Mouse (Mus musculus) left cerebral cortex, adult 2 months (tissue): ENCODE data around the gene Tpr. TPM values are rescaled to one million over a fixed set of nuclear protein-coding genes. Genes with fewer than 3 reads are reported as not detected.

Experiments used
- DNase-seq, 2 experiments: peaks; one replicate each; pipeline ENCODE4 v3.0.0; 2021 to 2022; ENCODE audit warnings: low spot score in 2 of 2, mixed read lengths in 1 of 2; ENCODE audit errors: extremely low spot score in 1 of 2
- H3K27ac ChIP-seq: fragments of 200-600 bp; 2 replicates; pipeline ENCODE4 v1.8.1; 2022
- H3K4me3 ChIP-seq: fragments of 200-600 bp; 2 replicates; pipeline ENCODE4 v1.8.1; 2022
- CTCF ChIP-seq: fragments of 200-600 bp; IDR thresholded peaks from 2 replicates; pipeline ENCODE4 v1.8.1; 2022; ENCODE audit warnings: antibody characterized with exemption, mild to moderate bottlenecking, moderate library complexity
- intact Hi-C: fragments of 180-260 bp; cut with DNase I; formaldehyde crosslinking; loops from one replicate; pipeline ENCODE4 v1.15.1; 2025
- long read RNA-seq, 2 experiments: library from polyadenylated mRNA; stranded (forward); transcript quantifications; one replicate each; pipeline ENCODE4 v2.0.0; 2021; ENCODE audit warnings: borderline mapping rate in 2 of 2
- total RNA-seq, 2 experiments: library from RNA; stranded (reverse); gene quantifications; 2 replicates each; pipeline ENCODE4 v1.2.3; 2021

Gene Tpr
- 100 to 1,000 TPM; 106 to 115 TPM for total RNA-seq
- long read RNA-seq, experiment 1, full-length matches to known transcripts = 24 of 47 reads
- long read RNA-seq, experiment 1, partial matches to known transcripts = 16 of 47 reads
- long read RNA-seq, experiment 1, other reads (novel, unspliced or antisense) = 7 of 47 reads
- long read RNA-seq, experiment 2, full-length matches to known transcripts = 24 of 40 reads
- long read RNA-seq, experiment 2, partial matches to known transcripts = 9 of 40 reads
- long read RNA-seq, experiment 2, other reads (novel, unspliced or antisense) = 7 of 40 reads

DNA sequence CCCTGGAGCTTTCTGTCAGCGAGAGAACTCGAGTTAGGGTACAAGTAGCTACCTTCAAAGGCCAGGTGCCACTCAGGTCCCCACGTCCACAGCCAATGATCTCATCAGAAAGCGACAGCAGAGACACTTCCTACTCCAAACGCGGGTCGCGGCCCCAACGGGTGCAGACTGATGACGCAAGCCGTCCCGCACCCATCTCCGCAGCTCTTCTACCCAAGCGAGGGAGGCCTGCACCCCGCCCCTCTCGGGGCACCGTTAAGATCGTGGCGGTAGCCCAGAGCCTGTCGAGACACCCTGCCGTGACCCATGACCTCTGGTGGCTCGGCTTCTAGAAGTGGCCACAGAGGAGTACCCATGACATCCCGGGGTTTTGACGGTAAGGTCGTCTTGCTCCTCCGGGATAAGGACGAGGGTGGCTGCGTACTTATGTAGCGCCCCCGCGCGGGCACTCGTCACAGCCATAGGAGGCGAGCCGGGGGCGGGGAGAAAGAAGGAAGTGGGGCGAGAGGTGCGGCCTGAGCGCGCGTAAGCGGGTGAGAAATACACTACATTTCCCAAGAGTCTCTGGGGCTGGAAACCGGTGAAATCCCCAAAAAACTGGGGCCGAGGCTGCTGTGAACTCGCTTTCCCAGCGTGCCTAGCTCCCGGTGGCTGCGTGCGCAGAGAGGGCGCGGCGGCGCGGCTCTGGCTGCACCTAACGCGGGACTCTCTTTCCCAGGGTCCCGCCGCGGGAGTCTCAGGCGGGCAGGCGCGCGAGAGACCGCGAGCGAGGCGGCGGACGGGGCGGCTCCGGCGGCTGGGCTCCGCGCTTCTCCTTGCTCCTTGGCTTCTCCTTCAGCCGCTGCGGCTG is at the start of gene Tpr, which contains the start of gene Odr4:
Gene Tpr (plus strand): TSS at position 201 of the 850 bp plus-strand sequence.
Gene Odr4 (minus strand): TSS at position 443 of the 850 bp plus-strand sequence.
- DNase-seq = peak; percentile 98 to 99
- peak within 1 kb of the TSS; percentile 100 for H3K27ac ChIP-seq
- intact Hi-C loops = loop anchor here (5.0 to 10.0 kb wide), 2 partner anchors 1034 to 1362 kb away; partner anchors contain the start of genes Edem3, Swt1 and Trmt1l
- peak within 1 kb of the TSS; percentile 87 for H3K4me3 ChIP-seq
- peak; percentile 67 for TF ChIP-seq CTCF

GRCm38 (mm10) chr1:150360864-150361263 is 31.8 kb upstream of the Tpr start:
- intact Hi-C loops = no loop called here
- TF ChIP-seq CTCF = no peak
- Histone ChIP-seq H3K4me3 (no peak overlapping the region), H3K27ac (no peak overlapping the region)
- no peak for DNase-seq

- peak; percentile 55 for TF ChIP-seq CTCF
- Histone ChIP-seq H3K27ac (no peak overlapping the region), H3K4me3 (no peak overlapping the region)
- intact Hi-C loops = no loop called here
- DNase-seq = no peak
Observed at GRCm38 (mm10) chr1:150372895-150373294, 19.7 kb upstream of the Tpr start.

DNA sequence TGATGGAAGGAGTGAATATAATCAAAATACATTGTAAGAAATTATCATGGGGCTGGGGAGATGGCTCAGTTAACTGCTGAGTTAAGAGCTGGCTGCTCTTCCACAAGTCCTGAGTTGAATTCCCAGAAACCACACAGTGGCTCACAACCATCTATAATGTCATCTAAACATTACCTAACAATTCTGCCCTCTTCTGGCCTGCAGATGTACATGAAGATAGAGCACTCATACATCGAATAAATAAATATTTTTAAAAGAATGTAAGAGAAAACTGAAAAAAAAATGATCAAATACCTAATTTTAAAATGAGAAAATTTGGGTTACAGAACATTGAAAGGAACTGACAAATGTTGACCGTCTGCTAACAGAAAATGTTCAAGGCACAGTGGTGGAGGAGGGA is 18.4 kb upstream of the Tpr start:
- DNase-seq = no peak
- Histone ChIP-seq H3K4me3 (no peak overlapping the region), H3K27ac (no peak overlapping the region)
- intact Hi-C loops = no loop called here
- TF ChIP-seq CTCF = no peak; the same call in 1 of the 2 replicates

DNA sequence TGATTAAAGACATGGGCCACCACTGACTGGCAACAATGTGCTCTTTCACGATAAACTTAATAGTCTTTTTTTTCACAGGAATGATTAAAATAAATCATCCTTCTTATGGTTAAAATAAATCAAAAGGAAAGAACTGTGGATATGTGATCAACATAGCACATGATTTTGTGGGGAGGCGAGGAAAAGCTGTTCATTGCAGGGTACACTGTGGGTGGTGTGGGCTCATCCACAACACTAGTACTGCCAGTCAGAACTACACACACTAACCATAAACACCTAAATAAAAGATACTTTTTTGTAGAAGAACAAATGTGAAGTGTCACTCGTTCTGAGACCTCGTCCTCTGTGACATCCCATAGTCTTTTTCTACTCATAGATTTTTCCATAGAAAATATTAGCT is 8.5 kb upstream of the Tpr start:
- TF ChIP-seq CTCF = no peak
- DNase-seq = no peak
- Histone ChIP-seq H3K4me3 (no peak overlapping the region), H3K27ac (no peak overlapping the region)
- intact Hi-C loops = no loop called here

GRCm38 (mm10) chr1:150387572-150387971 is 5.1 kb upstream of the Tpr start:
- no peak for DNase-seq
- no peak for TF ChIP-seq CTCF
- Histone ChIP-seq H3K4me3 (no peak overlapping the region), H3K27ac (no peak overlapping the region)
- intact Hi-C loops = no loop called here

- intact Hi-C loops = loop anchor here (5.0 to 10.0 kb wide), 2 partner anchors 1038 to 1365 kb away; partner anchors contain the start of genes Edem3, Swt1 and Trmt1l
- DNase-seq = no peak
- TF ChIP-seq CTCF = no peak
- H3K4me3 ChIP-seq = no peak overlapping the region
- H3K27ac ChIP-seq = no peak overlapping the region
Observed at GRCm38 (mm10) chr1:150389390-150390129, 3.1 kb upstream of the Tpr start.

- Histone ChIP-seq H3K27ac (peak overlapping the region; percentile 100), H3K4me3 (peak overlapping the region; percentile 87)
- intact Hi-C loops = loop anchor here (5.0 to 10.0 kb wide), 2 partner anchors 1035 to 1363 kb away; partner anchors contain the start of genes Edem3, Swt1 and Trmt1l
- TF ChIP-seq CTCF = no peak
- no peak for DNase-seq
Observed at GRCm38 (mm10) chr1:150391931-150392637, 554 bp upstream of the Tpr start.

GRCm38 (mm10) chr1:150393488-150393852 is 832 bp downstream of the Tpr start:
- intact Hi-C loops = loop anchor here (5.0 to 10.0 kb wide), 2 partner anchors 1034 to 1361 kb away; partner anchors contain the start of genes Edem3, Swt1 and Trmt1l
- no peak for DNase-seq
- H3K4me3 ChIP-seq = peak overlapping the region; percentile 87
- peak overlapping the region; percentile 81 for H3K27ac ChIP-seq
- no peak for TF ChIP-seq CTCF

DNA sequence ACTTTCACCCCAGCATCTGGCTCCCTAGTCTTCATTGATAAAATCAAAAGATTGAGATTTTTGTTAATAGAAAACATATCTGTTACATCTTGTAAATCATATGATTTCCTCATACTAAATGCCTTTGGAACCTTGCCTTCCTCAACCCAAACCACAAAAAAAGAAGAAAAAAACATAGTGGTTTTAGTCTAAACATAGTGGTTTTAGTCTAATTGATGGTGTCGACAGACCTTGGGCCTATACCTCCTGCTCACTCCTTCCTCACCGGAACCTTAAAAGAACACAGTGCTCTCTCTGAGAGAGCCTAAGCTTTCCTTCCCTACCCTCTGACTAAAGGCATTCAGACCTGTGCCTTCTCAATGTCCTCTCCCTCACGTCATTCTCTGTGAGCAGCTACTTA is 3.4 kb downstream of the Tpr start:
- H3K4me3 ChIP-seq = no peak overlapping the region
- TF ChIP-seq CTCF = no peak
- intact Hi-C loops = loop anchor here (10.0 kb wide), 1 partner anchor 1359 kb away; the partner anchor contains the start of gene Edem3
- no peak overlapping the region for H3K27ac ChIP-seq
- DNase-seq = no peak

- DNase-seq = no peak
- TF ChIP-seq CTCF = no peak
- intact Hi-C loops = loop anchor here (10.0 kb wide), 1 partner anchor 961 kb away; no protein-coding TSS in a partner anchor
- H3K27ac ChIP-seq = no peak overlapping the region
- H3K4me3 ChIP-seq = no peak overlapping the region
Observed at GRCm38 (mm10) chr1:150403914-150404313, 11.3 kb downstream of the Tpr start.
